Mouse (Mus musculus) heart, embryonic 11.5 days (tissue): ENCODE measurements at regions not wholly inside any gene's neighbourhood (a gene's known extent, or its start where the extent isn't known, plus 50 kb on each side); places are given as distances from the start of the nearest gene placed in this dataset.

Experiments
- ATAC-seq: fragments of 200-750 bp; cut with Nextera tagmentation; replicated peaks from 2 replicates; pipeline ENCODE4 v1.8.0; 2017; ENCODE audit warnings: moderate library complexity; ENCODE audit not compliant: insufficient number of reproducible peaks, low FRiP score, low TSS enrichment
- H3K27ac ChIP-seq: fragments of 300-500 bp; sonication (generic); 2 replicates; pipeline ENCODE4 v1.5.1; 2014; ENCODE audit warnings: mild to moderate bottlenecking, low read depth, low read length
- H3K27me3 ChIP-seq: fragments of 300-500 bp; sonication (generic); 2 replicates; pipeline ENCODE4 v1.6.1; 2014; ENCODE audit warnings: mild to moderate bottlenecking, low read length, mixed read lengths; ENCODE audit not compliant: control insufficient read depth, insufficient read depth
- H3K36me3 ChIP-seq: fragments of 300-500 bp; sonication (generic); 2 replicates; pipeline ENCODE4 v1.6.1; 2014; ENCODE audit warnings: mild to moderate bottlenecking, low read length, moderate library complexity, mixed read lengths; ENCODE audit not compliant: control insufficient read depth, insufficient read depth
- H3K4me1 ChIP-seq: fragments of 300-500 bp; sonication (generic); 2 replicates; pipeline ENCODE4 v1.6.1; 2014; ENCODE audit warnings: low read length; ENCODE audit not compliant: control insufficient read depth, insufficient read depth
- H3K4me2 ChIP-seq: fragments of 300-500 bp; sonication (generic); 2 replicates; pipeline ENCODE4 v1.6.1; 2014; ENCODE audit warnings: mild to moderate bottlenecking, moderate library complexity
- H3K4me3 ChIP-seq: fragments of 300-500 bp; sonication (generic); 2 replicates; pipeline ENCODE4 v1.5.1; 2014; ENCODE audit warnings: low read depth, low read length
- H3K9ac ChIP-seq: fragments of 300-500 bp; sonication (generic); 2 replicates; pipeline ENCODE4 v1.6.1; 2014; ENCODE audit warnings: mild to moderate bottlenecking, low read depth, low read length, moderate library complexity
- H3K9me3 ChIP-seq: fragments of 300-500 bp; sonication (generic); replicated peaks from 2 replicates; pipeline ENCODE4 v1.6.1; 2016; ENCODE audit warnings: low read length; ENCODE audit not compliant: control insufficient read depth
- WGBS: fragments of 180-500 bp; shearing (Covaris S2); extraction: QIAGEN DNeasy Blood & Tissue Kit; methylation state at CpG from one replicate; pipeline ENCODE4 v1.1.7; 2014; ENCODE audit not compliant: insufficient replicate concordance; 5-methylcytosine and 5-hydroxymethylcytosine counted together

- Histone ChIP-seq H3K9ac (no peak overlapping the region), H3K27ac (no peak overlapping the region), H3K9me3 (no peaks in the 10 kb centered on the region), H3K4me2 (no peak overlapping the region), H3K36me3 (no peaks in the 10 kb centered on the region), H3K4me1 (no peaks in the 10 kb centered on the region), H3K4me3 (no peak overlapping the region), H3K27me3 (no peaks in the 10 kb centered on the region)
- no peak for ATAC-seq
- WGBS = 71% methylated on average over 5 of the region's 5 CpGs
Observed at GRCm38 (mm10) chr6:93623541-93623940, 660.2 kb downstream of the Magi1 start.

DNA sequence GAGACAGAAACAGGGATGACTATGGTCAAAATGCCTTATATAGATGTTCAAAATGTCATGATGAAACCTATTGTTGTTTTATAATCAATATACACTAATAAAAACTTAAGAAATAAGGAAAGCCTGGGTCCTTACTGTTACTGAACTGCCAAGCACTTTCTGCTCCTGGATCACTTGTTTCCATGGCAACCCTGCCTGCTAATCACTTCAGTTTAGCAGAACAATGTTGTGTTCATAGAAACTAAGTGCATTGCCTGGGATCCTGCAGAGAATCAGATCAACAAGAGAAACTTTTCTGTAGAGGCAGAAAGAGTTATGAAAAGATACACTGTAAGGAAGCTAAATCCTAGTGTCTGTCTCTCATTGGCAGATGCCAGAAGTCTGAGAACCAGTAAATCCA lies 666.8 kb downstream of the Magi1 start:
- no peak overlapping the region for H3K4me2 ChIP-seq
- no peak overlapping the region for H3K27ac ChIP-seq
- no peaks in the 10 kb centered on the region for H3K27me3 ChIP-seq
- no peaks in the 10 kb centered on the region for H3K36me3 ChIP-seq
- no peak for ATAC-seq
- H3K9ac ChIP-seq = no peak overlapping the region
- H3K4me1 ChIP-seq = no peaks in the 10 kb centered on the region
- H3K4me3 ChIP-seq = no peak overlapping the region
- H3K9me3 ChIP-seq = no peaks in the 10 kb centered on the region

GRCm38 (mm10) chr6:93600376-93600775 lies 657.1 kb upstream of the Adamts9 start:
- ATAC-seq = no peak
- no peak overlapping the region for H3K9ac ChIP-seq
- H3K27ac ChIP-seq = no peak overlapping the region
- no peaks in the 10 kb centered on the region for H3K36me3 ChIP-seq
- H3K27me3 ChIP-seq = no peaks in the 10 kb centered on the region
- no peaks in the 10 kb centered on the region for H3K4me1 ChIP-seq
- H3K4me3 ChIP-seq = no peak overlapping the region
- no peak overlapping the region for H3K4me2 ChIP-seq
- H3K9me3 ChIP-seq = no peaks in the 10 kb centered on the region
- WGBS = 79% methylated on average over 2 of the region's 2 CpGs

DNA sequence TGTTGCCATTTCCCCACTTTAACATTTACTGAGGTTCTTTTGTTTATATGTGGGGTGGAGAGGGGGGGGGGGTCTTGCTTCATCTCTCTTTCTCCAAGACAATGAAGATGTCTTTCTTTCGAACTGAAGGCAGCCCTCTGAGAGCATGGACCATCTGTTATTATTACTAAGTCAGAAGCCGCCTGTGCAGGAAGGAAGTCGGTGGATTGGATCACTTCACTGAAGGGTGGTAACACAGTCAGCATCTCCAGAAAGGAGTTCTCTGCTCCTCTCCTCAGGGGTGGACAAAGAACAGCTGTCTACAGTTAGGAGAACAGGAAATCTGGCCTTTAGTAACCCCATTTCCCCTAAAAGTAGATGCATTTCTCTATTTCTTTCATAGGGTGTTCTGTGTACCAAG lies 656.1 kb upstream of the Adamts9 start:
- no peak overlapping the region for H3K27ac ChIP-seq
- no peak for ATAC-seq
- 54% methylated on average over 3 of the region's 3 CpGs for WGBS
- H3K4me3 ChIP-seq = no peak overlapping the region
- no peak overlapping the region for H3K4me2 ChIP-seq
- no peaks in the 10 kb centered on the region for H3K9me3 ChIP-seq
- H3K4me1 ChIP-seq = no peaks in the 10 kb centered on the region
- no peaks in the 10 kb centered on the region for H3K27me3 ChIP-seq
- H3K36me3 ChIP-seq = no peaks in the 10 kb centered on the region
- no peak overlapping the region for H3K9ac ChIP-seq

DNA sequence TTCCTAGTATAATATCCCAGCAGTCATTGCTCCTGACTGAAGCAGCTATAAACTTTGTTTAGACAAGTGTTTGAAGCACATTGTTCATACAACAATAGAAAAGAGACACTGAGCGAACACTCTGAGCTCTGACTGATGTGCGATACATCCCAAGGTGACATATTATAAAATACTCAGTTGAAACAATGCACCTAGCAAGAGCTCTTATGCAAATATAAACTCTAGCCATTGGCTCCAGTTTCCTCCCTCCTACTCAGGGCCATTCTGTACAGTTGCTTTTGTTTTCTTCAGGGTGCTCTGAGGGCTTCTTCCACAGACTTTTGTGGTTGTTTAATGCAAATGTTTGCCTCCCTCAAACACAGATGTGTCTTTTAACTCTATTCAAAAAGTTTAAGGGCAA lies 646.6 kb upstream of the Adamts9 start:
- H3K4me1 ChIP-seq = no peaks in the 10 kb centered on the region
- no peak for ATAC-seq
- H3K4me2 ChIP-seq = no peak overlapping the region
- H3K27ac ChIP-seq = no peak overlapping the region
- H3K9ac ChIP-seq = no peak overlapping the region
- WGBS = 86% methylated on average over 2 of the region's 2 CpGs
- H3K9me3 ChIP-seq = no peaks in the 10 kb centered on the region
- H3K36me3 ChIP-seq = no peaks in the 10 kb centered on the region
- H3K27me3 ChIP-seq = no peaks in the 10 kb centered on the region
- no peak overlapping the region for H3K4me3 ChIP-seq

DNA sequence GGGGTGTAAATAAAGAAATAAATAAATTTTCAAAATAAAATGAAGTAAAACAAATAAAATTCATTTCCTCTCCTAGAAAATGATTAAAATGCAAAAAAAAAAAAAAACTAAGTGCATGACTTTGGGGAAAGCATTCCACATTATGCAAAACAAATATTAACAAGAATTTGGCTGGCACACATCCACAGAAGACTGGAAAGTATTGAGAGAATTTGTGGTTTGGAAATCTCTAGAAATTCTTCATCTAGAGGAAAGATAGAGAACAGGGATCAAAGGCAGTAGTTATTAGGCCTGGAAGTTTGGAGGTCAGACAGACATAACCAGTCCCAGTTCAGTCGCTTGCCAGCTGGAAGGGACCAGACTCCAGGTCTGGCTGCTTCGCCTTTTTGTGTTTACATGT lies 643.6 kb upstream of the Adamts9 start:
- no peak overlapping the region for H3K4me3 ChIP-seq
- no peak for ATAC-seq
- no peaks in the 10 kb centered on the region for H3K4me1 ChIP-seq
- no peak overlapping the region for H3K4me2 ChIP-seq
- H3K36me3 ChIP-seq = no peaks in the 10 kb centered on the region
- H3K27ac ChIP-seq = no peak overlapping the region
- H3K27me3 ChIP-seq = no peaks in the 10 kb centered on the region
- H3K9me3 ChIP-seq = no peaks in the 10 kb centered on the region
- WGBS = 80% methylated on average over 2 of the region's 2 CpGs
- no peak overlapping the region for H3K9ac ChIP-seq

DNA sequence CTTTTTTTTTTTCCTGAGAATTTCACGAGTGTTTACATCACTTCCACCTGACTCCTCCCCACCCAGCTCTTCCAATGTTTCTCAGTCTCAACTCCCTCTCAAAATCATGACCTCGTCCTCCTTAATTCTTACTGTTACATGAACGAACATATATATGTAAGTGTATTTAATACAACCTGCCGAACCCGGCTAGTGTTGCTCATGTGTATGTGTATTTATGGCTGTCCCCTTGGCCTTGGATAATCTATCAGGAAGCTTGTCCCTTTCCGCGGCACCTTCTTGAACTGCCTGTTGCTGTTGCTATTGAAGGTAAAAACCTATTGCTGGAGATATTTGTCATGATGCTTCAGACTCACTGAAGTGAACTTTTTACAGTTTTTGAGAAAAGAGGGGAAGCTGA lies 637.8 kb upstream of the Adamts9 start:
- Histone ChIP-seq H3K4me1 (no peaks in the 10 kb centered on the region), H3K27me3 (no peaks in the 10 kb centered on the region), H3K36me3 (no peaks in the 10 kb centered on the region), H3K9me3 (no peaks in the 10 kb centered on the region), H3K4me2 (no peak overlapping the region), H3K27ac (no peak overlapping the region), H3K4me3 (no peak overlapping the region), H3K9ac (no peak overlapping the region)
- ATAC-seq = no peak
- WGBS = 78% methylated on average over 7 of the region's 7 CpGs

- H3K27ac ChIP-seq = no peak overlapping the region
- 73% methylated on average over 6 of the region's 6 CpGs for WGBS
- H3K9me3 ChIP-seq = no peaks in the 10 kb centered on the region
- H3K36me3 ChIP-seq = no peaks in the 10 kb centered on the region
- H3K4me3 ChIP-seq = no peak overlapping the region
- no peak overlapping the region for H3K9ac ChIP-seq
- no peaks in the 10 kb centered on the region for H3K27me3 ChIP-seq
- H3K4me2 ChIP-seq = no peak overlapping the region
- H3K4me1 ChIP-seq = no peaks in the 10 kb centered on the region
- no peak for ATAC-seq
Observed at GRCm38 (mm10) chr6:93580716-93581115, 637.4 kb upstream of the Adamts9 start.

- Histone ChIP-seq H3K9me3 (no peaks in the 10 kb centered on the region), H3K9ac (no peak overlapping the region), H3K4me2 (no peak overlapping the region), H3K4me1 (no peaks in the 10 kb centered on the region), H3K27me3 (no peaks in the 10 kb centered on the region), H3K36me3 (no peaks in the 10 kb centered on the region), H3K27ac (no peak overlapping the region), H3K4me3 (no peak overlapping the region)
- no peak for ATAC-seq
- WGBS = 69% methylated on average over 6 of the region's 6 CpGs
Observed at GRCm38 (mm10) chr6:93575249-93575648, 632.0 kb upstream of the Adamts9 start.
